Mouse (Mus musculus) kidney, adult 2 months (tissue): ENCODE measurements at regions not wholly inside any gene's neighbourhood (a gene's known extent, or its start where the extent isn't known, plus 50 kb on each side); places are given as distances from the start of the nearest gene placed in this dataset.

Experiments
- DNase-seq: peaks from one replicate; pipeline ENCODE4 v3.0.0; 2021
- H3K27ac ChIP-seq: fragments of 200-500 bp; 2 replicates; pipeline ENCODE4 v1.5.1; 2012; ENCODE audit warnings: low read depth, low read length, control low read depth, inconsistent platforms; ENCODE audit not compliant: insufficient read depth
- H3K27me3 ChIP-seq: fragments of 200-500 bp; replicated peaks from 2 replicates; pipeline ENCODE4 v1.6.1; 2012; ENCODE audit warnings: mild to moderate bottlenecking, moderate library complexity, low read length, inconsistent platforms; ENCODE audit not compliant: control insufficient read depth, insufficient read depth
- H3K36me3 ChIP-seq: fragments of 200-500 bp; 2 replicates; pipeline ENCODE4 v1.6.1; 2012; ENCODE audit warnings: mild to moderate bottlenecking, moderate library complexity, low read length, inconsistent platforms; ENCODE audit not compliant: control insufficient read depth, insufficient read depth
- H3K4me1 ChIP-seq: fragments of 200-500 bp; 2 replicates; pipeline ENCODE4 v1.6.1; 2011; ENCODE audit warnings: low read length; ENCODE audit not compliant: control insufficient read depth, insufficient read depth
- H3K4me3 ChIP-seq: fragments of 200-500 bp; 2 replicates; pipeline ENCODE4 v1.5.1; 2011; ENCODE audit warnings: mild to moderate bottlenecking, low read depth, low read length, control low read depth; ENCODE audit not compliant: insufficient read depth
- CTCF ChIP-seq: fragments of 200-500 bp; conservative IDR thresholded peaks from 2 replicates; pipeline ENCODE4 v1.5.1; 2011; ENCODE audit warnings: low read depth, mild to moderate bottlenecking, control low read depth, low read length, moderate library complexity, mixed read lengths; ENCODE audit not compliant: insufficient read depth, insufficient read length
- POLR2A ChIP-seq: fragments of 200-500 bp; IDR thresholded peaks from one replicate; pipeline ENCODE4 v1.6.1; 2011; ENCODE audit warnings: low read depth, low read length, control low read depth
- WGBS: fragments of 180-500 bp; shearing (Covaris S2); methylation state at CpG from one replicate; pipeline ENCODE4 v1.1.7; 2018; 5-methylcytosine and 5-hydroxymethylcytosine counted together

GRCm38 (mm10) chr3:99709506-99709905 is 175.7 kb upstream of the Spag17 start:
- Histone ChIP-seq H3K27ac (no peak overlapping the region), H3K4me1 (no peaks in the 10 kb centered on the region), H3K4me3 (no peak overlapping the region), H3K36me3 (no peaks in the 10 kb centered on the region), H3K27me3 (no peaks in the 10 kb centered on the region)
- DNase-seq, result no peak
- 68% methylated on average over 4 of the region's 4 CpGs for WGBS
- TF ChIP-seq CTCF (no peak), POLR2A (no peak)

GRCm38 (mm10) chr3:99716381-99716780 is 168.8 kb upstream of the Spag17 start:
- no peaks in the 10 kb centered on the region for H3K36me3 ChIP-seq
- no peaks in the 10 kb centered on the region for H3K4me1 ChIP-seq
- 57% methylated on average over 4 of the region's 4 CpGs for WGBS
- no peak for DNase-seq
- TF ChIP-seq POLR2A (no peak), CTCF (no peak)
- H3K27ac ChIP-seq, result no peak overlapping the region
- no peaks in the 10 kb centered on the region; the same call in 1 of the 2 replicates for H3K27me3 ChIP-seq
- no peak overlapping the region for H3K4me3 ChIP-seq

- no peak for DNase-seq
- TF ChIP-seq CTCF, result no peak
- no peak for TF ChIP-seq POLR2A
- H3K27ac ChIP-seq, result no peak overlapping the region
- no peaks in the 10 kb centered on the region for H3K4me1 ChIP-seq
- H3K4me3 ChIP-seq, result no peak overlapping the region
- WGBS, result 81% methylated on average over 3 of the region's 3 CpGs
- H3K27me3 ChIP-seq, result no peaks in the 10 kb centered on the region
- H3K36me3 ChIP-seq, result no peaks in the 10 kb centered on the region
Observed at GRCm38 (mm10) chr3:99738093-99738803, 147.0 kb upstream of the Spag17 start.

GRCm38 (mm10) chr3:99739654-99740053 is 145.6 kb upstream of the Spag17 start:
- H3K27ac ChIP-seq, result no peak overlapping the region
- no peak for DNase-seq
- WGBS, result 28% methylated on average over 7 of the region's 7 CpGs
- no peak overlapping the region for H3K4me3 ChIP-seq
- TF ChIP-seq POLR2A (no peak), CTCF (no peak)
- H3K27me3 ChIP-seq, result no peaks in the 10 kb centered on the region
- no peaks in the 10 kb centered on the region for H3K36me3 ChIP-seq
- no peaks in the 10 kb centered on the region for H3K4me1 ChIP-seq

GRCm38 (mm10) chr3:99741249-99742222 is 143.7 kb upstream of the Spag17 start:
- DNase-seq, result peak; percentile 26
- WGBS, result 45% methylated on average over 3 of the region's 3 CpGs
- H3K27ac ChIP-seq, result no peak overlapping the region

GRCm38 (mm10) chr3:99749725-99750124 is 135.5 kb upstream of the Spag17 start:
- 28% methylated on average over 8 of the region's 8 CpGs for WGBS
- no peak overlapping the region for H3K27ac ChIP-seq
- H3K27me3 ChIP-seq, result no peaks in the 10 kb centered on the region
- no peak overlapping the region for H3K4me3 ChIP-seq
- H3K36me3 ChIP-seq, result no peaks in the 10 kb centered on the region
- no peaks in the 10 kb centered on the region for H3K4me1 ChIP-seq
- no peak for DNase-seq
- TF ChIP-seq POLR2A (no peak), CTCF (no peak)

More at GRCm38 (mm10) chr3:99741249-99742222, 143.7 kb upstream of the Spag17 start:
- TF ChIP-seq CTCF (no peak), POLR2A (no peak)
- H3K36me3 ChIP-seq, result no peaks in the 10 kb centered on the region
- no peak overlapping the region for H3K4me3 ChIP-seq
- H3K27me3 ChIP-seq, result no peaks in the 10 kb centered on the region
- no peaks in the 10 kb centered on the region for H3K4me1 ChIP-seq

GRCm38 (mm10) chr3:99778526-99778925 is 106.7 kb upstream of the Spag17 start:
- 66% methylated on average over 6 of the region's 6 CpGs for WGBS
- H3K27ac ChIP-seq, result no peak overlapping the region
- H3K4me3 ChIP-seq, result no peak overlapping the region
- TF ChIP-seq CTCF, result no peak
- no peak for TF ChIP-seq POLR2A
- no peaks in the 10 kb centered on the region for H3K4me1 ChIP-seq
- no peaks in the 10 kb centered on the region for H3K36me3 ChIP-seq
- DNase-seq, result no peak
- no peaks in the 10 kb centered on the region; the same call in 1 of the 2 replicates for H3K27me3 ChIP-seq
